Mouse (Mus musculus) limb, embryonic 11.5 days (tissue): ENCODE measurements at regions not wholly inside any gene's neighbourhood (a gene's known extent, or its start where the extent isn't known, plus 50 kb on each side); places are given as distances from the start of the nearest gene placed in this dataset.

ENCODE experiments used
- ATAC-seq: fragments of 200-750 bp; cut with Nextera tagmentation; 2 replicates; pipeline ENCODE4 v1.8.0; 2017; ENCODE audit warnings: low read depth; ENCODE audit not compliant: insufficient number of reproducible peaks, low FRiP score, low TSS enrichment
- DNase-seq: peaks from one replicate; pipeline ENCODE4 v3.0.0-alpha.2; 2015; ENCODE audit warnings: low spot score
- H3K27ac ChIP-seq: fragments of 300-500 bp; sonication (generic); replicated peaks from 2 replicates; pipeline ENCODE4 v1.5.1; 2014; ENCODE audit warnings: low read depth, mild to moderate bottlenecking, low read length
- H3K27me3 ChIP-seq: fragments of 300-500 bp; sonication (generic); 2 replicates; pipeline ENCODE4 v1.6.1; 2014; ENCODE audit warnings: mild to moderate bottlenecking, low read length, mixed read lengths; ENCODE audit not compliant: control insufficient read depth, insufficient read depth
- H3K36me3 ChIP-seq: fragments of 300-500 bp; sonication (generic); 2 replicates; pipeline ENCODE4 v1.6.1; 2014; ENCODE audit warnings: mild to moderate bottlenecking, low read length, moderate library complexity, mixed read lengths; ENCODE audit not compliant: control insufficient read depth, insufficient read depth
- H3K4me1 ChIP-seq: fragments of 300-500 bp; sonication (generic); 2 replicates; pipeline ENCODE4 v1.6.1; 2014; ENCODE audit warnings: low read length, mixed read lengths; ENCODE audit not compliant: control insufficient read depth, insufficient read depth
- H3K4me2 ChIP-seq: fragments of 300-500 bp; sonication (generic); 2 replicates; pipeline ENCODE4 v1.6.1; 2014; ENCODE audit warnings: low read depth, mild to moderate bottlenecking, moderate library complexity; ENCODE audit not compliant: severe bottlenecking
- H3K4me3 ChIP-seq: fragments of 300-500 bp; sonication (generic); 2 replicates; pipeline ENCODE4 v1.5.1; 2014; ENCODE audit warnings: low read depth, low read length
- H3K9ac ChIP-seq: fragments of 300-500 bp; sonication (generic); 2 replicates; pipeline ENCODE4 v1.6.1; 2014; ENCODE audit warnings: mild to moderate bottlenecking, low read length
- H3K9me3 ChIP-seq: fragments of 300-500 bp; sonication (generic); 2 replicates; pipeline ENCODE4 v1.6.1; 2016; ENCODE audit warnings: low read length; ENCODE audit not compliant: control insufficient read depth
- WGBS: fragments of 180-500 bp; shearing (Covaris S2); extraction: QIAGEN DNeasy Blood & Tissue Kit; methylation state at CpG from one replicate; pipeline ENCODE4 v1.1.7; 2014; 5-methylcytosine and 5-hydroxymethylcytosine counted together

DNA sequence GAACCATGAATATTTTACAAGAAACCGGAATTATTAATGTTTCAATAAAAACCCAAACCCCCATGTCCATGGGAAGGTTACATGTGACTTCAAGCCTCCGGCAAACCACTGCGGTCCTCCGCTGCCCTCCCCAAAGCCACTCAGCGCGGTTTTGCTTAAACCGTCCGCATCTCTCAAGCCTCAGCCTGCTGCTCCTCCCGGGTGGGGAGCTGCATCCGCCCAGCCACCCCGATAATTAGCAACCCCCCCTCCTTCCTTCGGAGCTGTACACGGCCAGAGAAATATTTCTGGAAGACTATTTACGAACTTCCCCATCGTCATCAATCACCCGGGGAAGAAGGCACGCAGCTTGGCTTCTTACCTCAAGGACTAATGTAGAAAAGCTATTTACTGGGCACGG is 94.7 kb upstream of the Runx3 start:
- no peak for ATAC-seq
- Histone ChIP-seq H3K9ac (no peak overlapping the region), H3K4me2 (no peak overlapping the region), H3K9me3 (0 out of 2 replicates have a peak, but pooled peaks cover 3% of the 10 kb centered on the region), H3K4me3 (no peak overlapping the region), H3K27ac (no peak overlapping the region), H3K36me3 (no peaks in the 10 kb centered on the region), H3K27me3 (no peaks in the 10 kb centered on the region), H3K4me1 (no peaks in the 10 kb centered on the region)
- 56% methylated on average over 18 of the region's 18 CpGs for WGBS
- no peak for DNase-seq

DNA sequence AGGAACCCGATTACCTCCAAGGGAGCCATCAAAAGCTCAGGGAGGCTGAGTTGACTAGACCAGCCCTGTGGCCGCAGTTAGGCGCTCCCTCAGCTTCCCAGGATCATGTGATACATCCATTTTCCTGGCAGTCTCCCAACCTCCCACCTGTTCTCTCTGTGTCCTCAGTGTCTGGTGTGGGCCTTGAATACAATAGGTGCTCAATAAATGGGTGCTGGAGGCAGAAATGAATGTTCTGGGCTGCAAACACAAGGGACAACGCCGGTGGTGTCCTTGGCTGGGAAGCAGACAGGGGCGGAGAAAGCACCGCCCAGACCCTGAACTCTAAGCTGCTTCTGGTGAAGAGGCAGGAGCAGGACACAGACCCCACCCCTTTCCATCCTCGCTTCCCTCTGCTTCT is 93.3 kb upstream of the Runx3 start:
- H3K36me3 ChIP-seq: no peaks in the 10 kb centered on the region
- no peaks in the 10 kb centered on the region for H3K27me3 ChIP-seq
- no peak overlapping the region for H3K27ac ChIP-seq
- no peak overlapping the region for H3K9ac ChIP-seq
- H3K9me3 ChIP-seq: 0 out of 2 replicates have a peak, but pooled peaks cover 3% of the 10 kb centered on the region
- no peak for DNase-seq
- H3K4me3 ChIP-seq: no peak overlapping the region
- WGBS: 54% methylated on average over 8 of the region's 8 CpGs
- no peak for ATAC-seq
- no peak overlapping the region for H3K4me2 ChIP-seq
- no peaks in the 10 kb centered on the region for H3K4me1 ChIP-seq

DNA sequence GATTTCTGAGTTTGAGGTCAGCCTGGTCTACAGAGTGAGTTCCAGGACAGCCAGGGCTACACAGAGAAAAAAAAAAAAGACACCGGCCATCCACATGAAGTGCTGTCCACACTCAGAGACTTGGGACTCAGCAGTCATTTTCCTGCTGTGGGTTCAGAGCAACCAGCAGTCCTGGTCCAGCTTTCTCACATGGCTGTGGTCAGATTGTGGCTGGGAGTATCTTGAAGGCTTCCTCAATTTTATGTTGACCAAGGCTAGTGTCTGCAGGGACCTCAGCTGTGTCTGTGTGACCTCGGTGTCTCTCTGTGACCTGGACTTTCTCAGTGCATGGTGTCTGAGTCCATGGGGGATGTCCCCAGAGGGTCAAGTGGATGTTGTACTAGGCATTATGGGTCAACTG is 90.7 kb upstream of the Runx3 start:
- Histone ChIP-seq H3K27me3 (no peaks in the 10 kb centered on the region), H3K27ac (no peak overlapping the region), H3K9ac (no peak overlapping the region), H3K9me3 (no peaks in the 10 kb centered on the region), H3K4me2 (no peak overlapping the region), H3K4me3 (no peak overlapping the region), H3K4me1 (no peaks in the 10 kb centered on the region), H3K36me3 (no peaks in the 10 kb centered on the region)
- 93% methylated on average over 2 of the region's 2 CpGs for WGBS
- ATAC-seq: no peak
- DNase-seq: no peak

- DNase-seq (no peak), ATAC-seq (no peak)
- Histone ChIP-seq H3K27ac (no peak overlapping the region), H3K36me3 (no peaks in the 10 kb centered on the region), H3K9ac (no peak overlapping the region), H3K27me3 (no peaks in the 10 kb centered on the region), H3K9me3 (no peaks in the 10 kb centered on the region), H3K4me1 (no peaks in the 10 kb centered on the region), H3K4me3 (no peak overlapping the region), H3K4me2 (no peak overlapping the region)
- WGBS: 45% methylated on average over 9 of the region's 9 CpGs
Measured at GRCm38 (mm10) chr4:135032461-135032860, 88.0 kb upstream of the Runx3 start.

DNA sequence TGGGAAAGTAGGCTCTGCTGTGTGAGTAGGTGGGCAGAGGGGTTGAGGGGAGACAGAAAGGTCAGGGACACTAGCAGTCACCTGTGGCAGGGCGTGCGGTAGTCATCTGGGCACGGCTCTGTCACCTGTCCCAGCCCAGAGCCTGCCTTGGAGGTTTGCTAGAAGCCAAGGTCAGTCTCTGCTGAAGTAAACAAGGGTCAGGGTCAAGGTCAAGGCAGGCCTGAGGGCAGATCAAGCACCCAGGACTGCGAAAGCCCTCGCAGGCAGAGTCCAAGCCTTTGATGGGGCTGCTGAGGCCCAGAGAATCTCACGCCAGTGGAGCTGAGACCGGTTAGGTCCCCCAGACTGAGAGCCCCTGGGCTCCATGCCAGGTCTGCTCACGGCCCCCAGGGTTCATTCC is 87.2 kb upstream of the Runx3 start:
- Histone ChIP-seq H3K27ac (no peak overlapping the region), H3K36me3 (no peaks in the 10 kb centered on the region), H3K9ac (no peak overlapping the region), H3K4me1 (no peaks in the 10 kb centered on the region), H3K4me2 (no peak overlapping the region), H3K27me3 (no peaks in the 10 kb centered on the region), H3K9me3 (no peaks in the 10 kb centered on the region), H3K4me3 (no peak overlapping the region)
- WGBS: 71% methylated on average over 8 of the region's 8 CpGs
- ATAC-seq (no peak), DNase-seq (no peak)

- no peak overlapping the region for H3K27ac ChIP-seq
- DNase-seq (peak; percentile 71), ATAC-seq (no peak)
- WGBS: 29% methylated on average over 7 of the region's 7 CpGs
- no peak overlapping the region for H3K9ac ChIP-seq
- no peaks in the 10 kb centered on the region for H3K27me3 ChIP-seq
- H3K4me2 ChIP-seq: no peak overlapping the region
- H3K4me3 ChIP-seq: no peak overlapping the region
- no peaks in the 10 kb centered on the region for H3K4me1 ChIP-seq
- H3K9me3 ChIP-seq: no peaks in the 10 kb centered on the region
- H3K36me3 ChIP-seq: no peaks in the 10 kb centered on the region
Measured at GRCm38 (mm10) chr4:135034406-135034805, 86.0 kb upstream of the Runx3 start.

GRCm38 (mm10) chr4:135036764-135037163 is 83.7 kb upstream of the Runx3 start:
- Histone ChIP-seq H3K27me3 (no peaks in the 10 kb centered on the region), H3K36me3 (no peaks in the 10 kb centered on the region), H3K4me2 (no peak overlapping the region), H3K9ac (no peak overlapping the region), H3K4me1 (no peaks in the 10 kb centered on the region), H3K27ac (no peak overlapping the region), H3K9me3 (no peaks in the 10 kb centered on the region), H3K4me3 (no peak overlapping the region)
- DNase-seq (no peak), ATAC-seq (no peak)
- WGBS: 91% methylated on average over 3 of the region's 3 CpGs

DNA sequence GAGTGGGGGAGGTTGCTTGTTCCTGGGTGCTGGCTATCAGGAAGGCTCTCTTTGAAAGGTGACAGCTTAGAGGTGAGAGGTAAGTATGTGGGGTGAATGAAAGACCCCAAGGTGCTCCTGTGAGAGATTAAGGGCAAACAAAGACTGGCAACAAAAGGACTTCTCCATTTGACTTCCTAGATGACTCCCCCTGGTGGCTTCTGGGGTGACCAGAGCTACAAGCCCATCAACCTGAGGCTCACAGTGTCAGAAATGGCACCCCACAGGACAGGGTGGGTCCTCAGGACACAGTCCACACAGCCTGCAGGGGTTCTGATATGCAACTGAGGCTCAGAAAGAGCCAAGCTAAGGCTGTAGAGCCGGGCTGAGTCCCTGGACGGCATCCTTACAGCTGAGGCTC is 81.2 kb upstream of the Runx3 start:
- Histone ChIP-seq H3K9ac (no peak overlapping the region), H3K9me3 (no peaks in the 10 kb centered on the region), H3K27ac (no peak overlapping the region), H3K4me3 (no peak overlapping the region), H3K4me1 (no peaks in the 10 kb centered on the region), H3K36me3 (no peaks in the 10 kb centered on the region), H3K4me2 (no peak overlapping the region), H3K27me3 (no peaks in the 10 kb centered on the region)
- 93% methylated on average over 2 of the region's 2 CpGs for WGBS
- ATAC-seq: no peak
- DNase-seq: no peak

DNA sequence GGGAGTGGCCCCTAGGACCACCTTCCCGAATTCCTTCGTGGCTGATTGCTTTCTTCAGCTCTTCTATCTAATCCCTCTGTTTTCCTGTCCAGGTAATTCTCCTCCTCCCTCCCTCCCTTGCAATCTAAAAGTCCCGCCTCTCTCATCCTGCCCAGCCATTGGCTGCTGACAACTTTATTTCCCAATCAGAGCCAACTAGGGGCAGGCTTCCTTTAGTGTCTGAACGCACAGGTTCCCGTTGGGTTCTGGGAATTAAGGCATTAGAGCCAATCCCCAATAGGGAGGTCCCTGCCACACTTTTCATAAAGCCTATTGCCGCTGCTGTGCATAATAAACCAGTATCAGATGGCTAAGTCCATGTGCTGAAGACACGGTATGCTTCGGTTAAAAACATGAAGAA is 78.5 kb upstream of the Runx3 start:
- no peak for ATAC-seq
- H3K27ac ChIP-seq: no peak overlapping the region
- no peaks in the 10 kb centered on the region for H3K9me3 ChIP-seq
- H3K4me2 ChIP-seq: no peak overlapping the region
- H3K27me3 ChIP-seq: no peaks in the 10 kb centered on the region
- 44% methylated on average over 8 of the region's 8 CpGs for WGBS
- H3K4me1 ChIP-seq: no peaks in the 10 kb centered on the region
- H3K36me3 ChIP-seq: no peaks in the 10 kb centered on the region
- DNase-seq: no peak
- H3K9ac ChIP-seq: no peak overlapping the region
- H3K4me3 ChIP-seq: no peak overlapping the region
